Mouse (Mus musculus) megakaryocyte, embryonic 14.5 days (primary cell): ENCODE data around the gene Fbxo4.

Source experiments
- FLI1 ChIP-seq: IDR thresholded peaks from 2 replicates; pipeline ENCODE4 v1.6.1; 2012; ENCODE audit warnings: low read length, inconsistent platforms, mixed read lengths
- GATA1 ChIP-seq: IDR thresholded peaks from 3 replicates; pipeline ENCODE4 v1.6.1; 2012; ENCODE audit warnings: mixed read lengths, low read length, inconsistent platforms, borderline replicate concordance

DNA sequence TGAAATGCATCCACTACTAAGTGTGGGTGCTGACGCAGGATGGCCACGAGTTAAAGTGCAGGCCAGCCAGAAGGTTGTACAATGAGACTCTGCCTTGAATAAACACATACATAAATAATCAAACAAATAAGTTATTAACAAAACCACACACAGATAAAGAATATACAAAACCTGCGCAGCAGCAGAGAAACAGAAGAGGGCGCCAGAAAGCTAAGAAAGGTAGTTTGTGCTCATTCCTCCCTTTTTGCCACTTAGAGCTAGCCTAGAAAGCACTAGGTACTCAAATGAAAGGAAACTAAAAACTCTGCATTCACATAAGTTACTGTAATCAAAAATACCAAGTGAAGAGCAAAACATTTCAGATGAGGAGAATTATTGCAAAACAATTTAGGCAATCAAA lies 21.4 kb downstream of the Fbxo4 start:
- no peak for TF ChIP-seq GATA1
- TF ChIP-seq FLI1: no peak
